ENCODE assay signal across 9 mouse cellular contexts in genomic region chr10:70496938-70497337, GRCm38 (mm10). TPM values are rescaled to one million over a fixed set of nuclear protein-coding genes. Genes with fewer than 3 reads are reported as not detected.
A peak's percentile ranks its signal among the peaks of the same experiment; 100 is the strongest.
DNase-seq lines count a peak whose midpoint lies in the region; ATAC-seq and TF ChIP-seq lines count a peak whose summit lies in the region.
"Had no signal": no experiment of that assay in that cellular context is flagged by ENCODE, and none has a peak within 500 bp of the region (broad histone marks: within the 10 kb centered on the region; RNA-seq: fewer than 3 reads in every experiment).

No protein-coding gene starts in this region.

- no peaks in the 10 kb centered on the region for H3K27me3 ChIP-seq in intestine, embryonic 15.5 days (replicated peaks)
- no peaks in the 10 kb centered on the region for H3K27me3 ChIP-seq in intestine, postnatal 0 days (replicated peaks; ENCODE audit: control insufficient read depth, insufficient read depth, low read length)
- no peaks in the 10 kb centered on the region for H3K27me3 ChIP-seq in Patski
- H3K27me3 ChIP-seq in lung, embryonic 15.5 days, result no peaks in the 10 kb centered on the region
- no peaks in the 10 kb centered on the region for H3K27me3 ChIP-seq in forebrain, embryonic 12.5 days
- no peaks in the 10 kb centered on the region for H3K27me3 ChIP-seq in midbrain, embryonic 11.5 days (ENCODE audit: control insufficient read depth, insufficient read depth, low read length)
- H3K27me3 ChIP-seq: midbrain, embryonic 15.5 days had no signal

- H3K27ac ChIP-seq in intestine, embryonic 15.5 days, result no peak overlapping the region
- H3K27ac ChIP-seq in intestine, postnatal 0 days (ENCODE audit: low read depth, low read length), result no peak overlapping the region
- H3K27ac ChIP-seq in lung, embryonic 15.5 days, result no peak overlapping the region
- no peak overlapping the region for H3K27ac ChIP-seq in forebrain, embryonic 12.5 days
- H3K27ac ChIP-seq in midbrain, embryonic 11.5 days (ENCODE audit: low read depth, low read length), result no peak overlapping the region
- H3K27ac ChIP-seq: midbrain, embryonic 15.5 days had no signal

- no peak overlapping the region for H3K4me3 ChIP-seq in intestine, embryonic 15.5 days (replicated peaks)
- no peak overlapping the region for H3K4me3 ChIP-seq in intestine, postnatal 0 days (ENCODE audit: low read depth, low read length)
- no peak overlapping the region for H3K4me3 ChIP-seq in lung, embryonic 15.5 days
- H3K4me3 ChIP-seq in forebrain, embryonic 12.5 days (replicated peaks), result no peak overlapping the region
- no peak overlapping the region for H3K4me3 ChIP-seq in midbrain, embryonic 11.5 days (ENCODE audit: low read depth, low read length)
- H3K4me3 ChIP-seq: midbrain, embryonic 15.5 days had no signal

- TF ChIP-seq CTCF in intestine, postnatal 0 days (IDR thresholded peaks at IDR 0.05; ENCODE audit: low read depth), result no peak
- TF ChIP-seq CTCF in Patski (IDR thresholded peaks at IDR 0.05), result no peak

- CTCF ChIA-PET in Patski (lab: Charles Lee), result interaction anchor here (0.9 to 2.2 kb wide), 2 partner anchors 10 to 124 kb away, joined by 4 to 7 read pairs; no protein-coding TSS in a partner anchor

- H3K36me3 ChIP-seq in intestine, embryonic 15.5 days, result no peaks in the 10 kb centered on the region
- no peaks in the 10 kb centered on the region for H3K36me3 ChIP-seq in intestine, postnatal 0 days (ENCODE audit: control insufficient read depth, insufficient read depth)
- H3K36me3 ChIP-seq in lung, embryonic 15.5 days, result no peaks in the 10 kb centered on the region
- peaks cover 3% of the 10 kb centered on the region; the same call in 1 of the 2 replicates for H3K36me3 ChIP-seq in forebrain, embryonic 12.5 days (replicated peaks)
- H3K36me3 ChIP-seq in midbrain, embryonic 11.5 days (ENCODE audit: control insufficient read depth, insufficient read depth, low read length), result no peaks in the 10 kb centered on the region
- H3K36me3 ChIP-seq: midbrain, embryonic 15.5 days had no signal

- ATAC-seq in intestine, embryonic 15.5 days, result 0 out of 2 replicates have a peak, but pooled peaks have one; percentile 49
- ATAC-seq in intestine, postnatal 0 days, result no peak
- no peak for ATAC-seq in Patski
- ATAC-seq in lung, embryonic 15.5 days (ENCODE audit: borderline replicate concordance, extremely low read depth, low FRiP score, low TSS enrichment), result peak; percentile 90
- no peak for ATAC-seq in forebrain, embryonic 12.5 days (ENCODE audit: low FRiP score)
- ATAC-seq in midbrain, embryonic 11.5 days (ENCODE audit: low FRiP score), result no peak
- ATAC-seq: midbrain, embryonic 15.5 days had no signal

- H3K9ac ChIP-seq in intestine, embryonic 15.5 days, result no peak overlapping the region
- no peak overlapping the region for H3K9ac ChIP-seq in intestine, postnatal 0 days (ENCODE audit: low read depth, low read length)
- no peak overlapping the region for H3K9ac ChIP-seq in lung, embryonic 15.5 days
- H3K9ac ChIP-seq in forebrain, embryonic 12.5 days, result no peak overlapping the region
- H3K9ac ChIP-seq in midbrain, embryonic 11.5 days (ENCODE audit: low read length), result no peak overlapping the region
- H3K9ac ChIP-seq: midbrain, embryonic 15.5 days had no signal

- H3K4me2 ChIP-seq in intestine, embryonic 15.5 days (replicated peaks), result no peak overlapping the region
- H3K4me2 ChIP-seq in intestine, postnatal 0 days (replicated peaks; ENCODE audit: low read depth), result no peak overlapping the region
- no peak overlapping the region for H3K4me2 ChIP-seq in lung, embryonic 15.5 days
- H3K4me2 ChIP-seq in forebrain, embryonic 12.5 days, result no peak overlapping the region
- no peak overlapping the region for H3K4me2 ChIP-seq in midbrain, embryonic 11.5 days
- H3K4me2 ChIP-seq: midbrain, embryonic 15.5 days had no signal

- H3K4me1 ChIP-seq in intestine, embryonic 15.5 days (replicated peaks), result no peaks in the 10 kb centered on the region
- no peaks in the 10 kb centered on the region for H3K4me1 ChIP-seq in intestine, postnatal 0 days (replicated peaks; ENCODE audit: control insufficient read depth, insufficient read depth, low read length)
- H3K4me1 ChIP-seq in lung, embryonic 15.5 days, result peaks cover 22% of the 10 kb centered on the region
- H3K4me1 ChIP-seq in forebrain, embryonic 12.5 days, result peaks cover 14% of the 10 kb centered on the region
- H3K4me1 ChIP-seq in midbrain, embryonic 11.5 days (ENCODE audit: control insufficient read depth, insufficient read depth, low read length), result no peaks in the 10 kb centered on the region

- DNase-seq in Patski (ENCODE audit: low read depth, low spot score), result peak; percentile 89
- DNase-seq in gastrocnemius, postnatal 25 days, result peak; percentile 43
- no peak for DNase-seq in midbrain, embryonic 11.5 days (ENCODE audit: low spot score, missing footprints)
- DNase-seq in cerebellum, adult 8-10 months, result no peak

- POLR2A ChIA-PET in Patski (lab: Charles Lee), result no interaction called here

- H3K9me3 ChIP-seq in intestine, embryonic 15.5 days, result no peaks in the 10 kb centered on the region
- H3K9me3 ChIP-seq in intestine, postnatal 0 days (ENCODE audit: control insufficient read depth), result no peaks in the 10 kb centered on the region
- no peaks in the 10 kb centered on the region for H3K9me3 ChIP-seq in lung, embryonic 15.5 days
- H3K9me3 ChIP-seq in forebrain, embryonic 12.5 days, result no peaks in the 10 kb centered on the region
- no peaks in the 10 kb centered on the region for H3K9me3 ChIP-seq in midbrain, embryonic 11.5 days (ENCODE audit: control insufficient read depth, low read length)
- H3K9me3 ChIP-seq: midbrain, embryonic 15.5 days had no signal

- in situ Hi-C loops in Patski (cut with MboI; ENCODE audit: low pct_unique_long_range_greater_than_20kb), result no loop called here

RNA-seq across cellular contexts. Expression of gene Fam13c, which starts 56.7 kb away (rescaled TPM):
- 7.3 and 8.0 TPM in 2 replicates for polyA plus RNA-seq in intestine, embryonic 15.5 days (2015; fragmentation: Nextera tagmentation; extraction: Ambion mirVana)
- 2.9 and 3.5 TPM in 2 replicates for polyA plus RNA-seq in intestine, postnatal 0 days (2015; fragmentation: Nextera tagmentation; extraction: Ambion mirVana)
- 9.2 TPM for polyA plus RNA-seq in Patski (2021)
- 1 to 10 TPM; 5.4 to 5.7 TPM for total RNA-seq in gastrocnemius, postnatal 25 days (2021)
- 10.0 and 10.1 TPM in 2 replicates for polyA plus RNA-seq in lung, embryonic 15.5 days (2015; fragmentation: Nextera tagmentation; extraction: Ambion mirVana)
- 17.7 and 19.1 TPM in 2 replicates for polyA plus RNA-seq in forebrain, embryonic 12.5 days (2016; fragmentation: Nextera tagmentation; extraction: Ambion mirVana)
- polyA plus RNA-seq in midbrain, embryonic 11.5 days (2014; fragmentation: Nextera tagmentation; extraction: Ambion mirVana), result 18.6 and 19.3 TPM in 2 replicates

Comparison
In these comparisons a context has a peak if more than half of its experiments do, and no peak if none do; other contexts are left out.
1. ATAC-seq: peak in intestine, embryonic 15.5 days (single experiment) and lung, embryonic 15.5 days (single experiment); none in intestine, postnatal 0 days (single experiment), Patski (single experiment), forebrain, embryonic 12.5 days (single experiment) and midbrain, embryonic 11.5 days (single experiment).
2. DNase-seq: peak in Patski (single experiment) and gastrocnemius, postnatal 25 days (single experiment); none in midbrain, embryonic 11.5 days (single experiment) and cerebellum, adult 8-10 months (single experiment).